Mouse (Mus musculus) layer of hippocampus, adult 6 months (tissue): Measurements from ENCODE around the gene Rhod. TPM values are rescaled to one million over a fixed set of nuclear protein-coding genes. Genes with fewer than 3 reads are reported as not detected.

Experiments
- long read RNA-seq, 2 experiments: library from polyadenylated mRNA; unstranded; transcript quantifications; one replicate each; pipeline ENCODE4 v2.0.0; 2019 to 2020
- polyA plus RNA-seq: library from polyadenylated mRNA; unstranded; fragments of <200 nt; fragmentation: Nextera tagmentation; gene quantifications from 2 replicates; pipeline ENCODE4 v1.2.3, GENCODE M21; 2021

Gene Rhod
- 0.80 and 2.6 TPM in 2 replicates for polyA plus RNA-seq
- long read RNA-seq, experiment 1, partial matches to known transcripts, result 0 of 1 reads
- long read RNA-seq, experiment 1, other reads (novel, unspliced or antisense), result 0 of 1 reads
- long read RNA-seq, experiment 2, partial matches to known transcripts, result 0 of 1 reads
- long read RNA-seq, experiment 2, other reads (novel, unspliced or antisense), result 1 of 1 reads

DNA sequence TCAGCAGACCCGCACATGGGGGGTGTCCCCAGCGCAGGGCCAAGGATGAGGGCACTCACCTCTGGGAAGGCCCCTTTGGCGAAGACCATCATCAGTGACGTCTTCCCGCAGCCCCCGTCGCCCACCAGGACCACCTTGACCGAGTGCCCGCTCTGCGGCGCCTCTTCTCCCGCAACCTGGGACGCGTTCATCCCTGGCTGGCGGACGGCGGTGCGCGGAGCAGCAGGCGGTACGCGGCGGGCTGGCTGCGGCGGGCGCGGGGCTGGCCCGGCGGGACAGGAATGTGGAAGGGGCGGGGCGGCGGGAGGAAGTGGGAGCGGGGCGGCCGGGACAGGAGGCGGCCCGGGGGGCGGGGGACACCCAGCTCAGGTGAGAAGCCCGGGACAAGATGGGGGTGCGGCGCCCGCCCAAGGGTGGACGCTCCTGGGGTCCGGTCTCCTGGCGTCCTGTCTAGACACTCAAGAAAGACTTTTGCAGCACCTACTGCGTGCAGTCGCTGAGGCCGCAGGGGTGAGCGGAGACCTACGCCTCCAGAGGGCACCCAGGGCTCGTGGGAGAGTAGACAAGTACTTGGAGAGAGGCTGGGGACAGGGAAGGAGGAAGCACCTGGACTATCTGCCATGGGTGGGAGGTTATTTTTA, at the start of gene Rhod:
Rhod (minus strand) TSS at position 272 of the 641 bp plus-strand sequence.

DNA sequence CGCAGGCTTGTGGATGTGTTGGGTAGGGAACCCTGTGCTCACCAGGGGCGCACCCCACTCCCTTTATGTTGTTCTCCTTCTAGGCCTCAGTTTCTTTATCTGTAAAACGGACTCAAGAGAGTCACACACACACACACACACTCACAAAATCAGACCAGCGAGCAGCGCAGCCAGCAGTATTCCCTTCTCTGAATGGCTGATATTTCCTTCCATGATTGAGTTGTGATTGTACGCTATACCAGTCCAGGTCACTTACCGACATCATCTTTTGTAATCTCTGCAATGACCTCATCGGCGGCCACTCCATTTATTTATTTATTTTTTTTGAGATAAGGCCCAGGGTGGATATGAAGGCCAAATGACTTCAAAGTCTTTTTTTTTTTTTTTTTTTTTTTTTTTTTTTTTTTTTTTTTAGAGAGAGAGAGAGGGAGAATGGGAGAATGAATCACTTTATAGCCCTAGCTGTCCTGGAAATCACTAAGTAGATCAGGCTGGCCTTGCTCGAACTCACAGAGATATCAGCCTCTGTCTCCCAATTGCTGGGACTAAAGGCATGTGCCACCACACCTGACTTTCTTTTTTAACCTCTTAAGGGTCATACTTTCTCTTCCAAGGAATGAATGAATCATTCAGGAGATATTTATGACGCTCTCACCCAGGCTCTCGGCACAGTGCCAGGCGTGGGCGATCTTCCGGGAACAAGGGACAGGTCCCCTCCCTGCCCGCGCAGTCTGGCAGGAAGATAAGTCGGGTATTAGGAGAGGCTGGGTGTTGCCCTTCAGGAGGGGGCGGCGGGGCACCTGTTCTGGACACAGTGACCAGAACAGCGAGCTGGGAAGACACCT, 38.3 kb upstream of the Rhod start, which contains the start of gene Syt12:
Syt12 (minus strand) TSS at position 103 of the 845 bp plus-strand sequence.

DNA sequence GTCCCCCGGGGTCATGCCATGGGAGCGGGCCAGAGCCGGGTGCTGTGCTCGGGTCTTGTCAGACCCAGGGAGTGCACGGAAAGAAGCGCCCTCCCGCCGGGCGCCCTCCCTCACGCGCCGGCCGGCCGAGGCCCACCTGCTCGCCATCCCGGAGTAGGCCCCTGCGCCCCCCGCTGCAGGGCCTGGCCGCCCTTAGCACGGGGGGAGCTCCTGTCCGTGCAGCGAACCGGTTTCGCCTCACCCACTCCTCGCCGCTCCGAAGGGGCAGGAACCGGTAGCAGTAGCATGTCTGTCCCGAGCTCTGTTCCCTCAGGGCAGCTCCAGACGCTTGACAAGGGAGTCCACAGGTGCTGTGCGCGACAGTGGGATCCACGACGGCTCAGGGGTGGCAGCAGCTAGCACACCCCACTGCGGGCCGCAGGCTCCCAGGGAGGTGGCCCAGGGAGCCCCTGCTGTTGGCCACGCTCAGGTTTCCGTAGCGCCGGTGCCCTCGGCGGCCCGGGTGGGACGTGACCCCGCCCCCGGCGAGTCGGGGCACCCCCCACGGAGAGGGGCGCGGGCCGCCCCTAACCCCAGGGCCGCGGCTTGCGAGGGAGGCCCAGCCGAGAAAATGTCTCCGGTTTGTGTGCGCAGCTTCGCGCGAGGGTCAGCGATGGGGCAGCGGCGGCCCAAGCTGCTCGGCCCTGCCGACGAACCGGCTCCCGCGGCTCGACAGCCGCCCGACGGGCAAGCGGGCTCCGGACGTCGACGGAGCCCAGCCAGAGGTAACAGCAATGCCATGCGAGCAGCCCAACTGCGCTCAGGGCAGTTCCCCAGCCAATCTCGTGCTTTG, 41.2 kb downstream of the Rhod start, which contains the start of gene Kdm2a:
Kdm2a (minus strand) TSS at position 488 of the 832 bp plus-strand sequence.

Other genes with a start within 250 kb of the Rhod start
- 0.19 TPM in 1 of 2 replicates, not detected in the other for gene Tbc1d10c, start 248.1 kb downstream of the Rhod start, polyA plus RNA-seq
- 345 and 357 TPM in 2 replicates for gene Ppp1ca, start 247.4 kb downstream of the Rhod start, polyA plus RNA-seq
- gene Rad9a, start 237.8 kb downstream of the Rhod start, polyA plus RNA-seq, result 5.9 and 6.0 TPM in 2 replicates
- gene Clcf1, start 225.2 kb downstream of the Rhod start, polyA plus RNA-seq, result 0.18 and 0.26 TPM in 2 replicates
- not detected in 2 replicates for gene AC109138.7, start 225.1 kb downstream of the Rhod start, polyA plus RNA-seq
- gene Pold4, start 207.5 kb downstream of the Rhod start, polyA plus RNA-seq, result 27.9 and 28.1 TPM in 2 replicates
- gene Ssh3, start 170.3 kb downstream of the Rhod start, polyA plus RNA-seq, result 4.5 and 4.9 TPM in 2 replicates
- 37.6 and 39.0 TPM in 2 replicates for gene Ankrd13d, start 156.3 kb downstream of the Rhod start, polyA plus RNA-seq
- gene Grk2, start 133.2 kb downstream of the Rhod start, polyA plus RNA-seq, result 53.7 and 55.0 TPM in 2 replicates
- 13.0 and 15.2 TPM in 2 replicates for gene Kdm2a, start 41.1 kb downstream of the Rhod start, polyA plus RNA-seq
- gene Syt12, start 38.0 kb upstream of the Rhod start, polyA plus RNA-seq, result 15.0 and 15.7 TPM in 2 replicates
- not detected in 2 replicates for gene 2010003K11Rik, start 59.2 kb upstream of the Rhod start, polyA plus RNA-seq
- gene Pcx, start 71.0 kb upstream of the Rhod start, polyA plus RNA-seq, result 21.2 TPM in 2 replicates
- gene Lrfn4, start 176.2 kb upstream of the Rhod start, polyA plus RNA-seq, result 1.8 and 2.0 TPM in 2 replicates
- 38.5 and 45.4 TPM in 2 replicates for gene Rce1, start 186.2 kb upstream of the Rhod start, polyA plus RNA-seq